Mouse (Mus musculus) layer of hippocampus, adult 2 months (tissue): ENCODE data around the gene Sorbs1. TPM values are rescaled to one million over a fixed set of nuclear protein-coding genes. Genes with fewer than 3 reads are reported as not detected.

Experiments used
- DNase-seq, 2 experiments: peaks; one replicate each; pipeline ENCODE4 v3.0.0; 2022; ENCODE audit warnings: low spot score in 2 of 2
- H3K27ac ChIP-seq: fragments of 200-600 bp; 2 replicates; pipeline ENCODE4 v1.8.1; 2022
- H3K4me3 ChIP-seq: fragments of 200-600 bp; 2 replicates; pipeline ENCODE4 v1.8.1; 2022; ENCODE audit warnings: mild to moderate bottlenecking
- CTCF ChIP-seq: fragments of 200-600 bp; conservative IDR thresholded peaks from 2 replicates; pipeline ENCODE4 v1.8.1; 2022; ENCODE audit warnings: antibody characterized with exemption, mild to moderate bottlenecking, moderate library complexity
- total RNA-seq, 2 experiments: library from RNA; stranded (reverse); gene quantifications; 2 replicates each; pipeline ENCODE4 v1.2.3; 2021

The Sorbs1 gene
- total RNA-seq, 2 experiments from 2014 or later: 222 to 229 TPM

DNA sequence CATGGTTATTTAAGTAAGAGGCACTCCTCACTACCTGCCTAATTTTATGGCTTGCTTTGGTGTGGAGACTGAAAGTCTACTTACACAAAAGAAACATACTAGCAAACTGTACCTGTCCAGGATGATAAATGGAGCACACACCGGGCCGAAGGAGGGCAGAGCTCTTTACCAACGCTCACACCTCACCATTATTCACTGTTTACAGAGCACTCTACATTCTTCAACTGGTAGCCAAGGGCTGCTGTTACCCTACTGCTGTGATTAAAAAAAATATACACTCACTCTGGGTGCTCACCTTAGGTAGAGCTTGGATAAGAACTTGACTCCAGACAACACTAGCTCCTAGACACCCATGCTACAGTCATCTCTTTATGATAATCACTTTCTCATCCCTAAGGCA is 245.1 kb downstream of the Sorbs1 start:
- DNase-seq: no peak
- no peak for TF ChIP-seq CTCF
- H3K4me3 ChIP-seq: no peak overlapping the region
- no peak overlapping the region for H3K27ac ChIP-seq

DNA sequence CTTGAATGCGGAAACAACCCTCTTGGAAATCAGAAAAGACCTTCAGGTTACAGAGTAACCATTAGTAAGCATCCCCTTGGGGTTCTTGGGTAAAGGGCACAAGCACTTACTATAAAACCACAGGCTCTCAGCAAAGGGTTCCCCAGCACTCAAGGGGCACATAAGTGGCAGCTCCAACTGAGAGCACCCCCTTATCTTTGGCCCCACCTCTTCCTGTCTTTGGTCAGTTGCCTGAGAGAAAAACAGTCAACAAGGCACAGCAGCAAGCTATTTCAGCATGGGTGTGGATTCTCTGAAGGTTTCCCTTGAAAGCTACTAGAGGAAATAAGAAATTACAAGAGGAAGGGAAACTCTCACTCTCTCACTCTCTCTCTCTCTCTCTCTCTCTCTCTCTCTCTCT is 246.2 kb downstream of the Sorbs1 start:
- DNase-seq: no peak

DNA sequence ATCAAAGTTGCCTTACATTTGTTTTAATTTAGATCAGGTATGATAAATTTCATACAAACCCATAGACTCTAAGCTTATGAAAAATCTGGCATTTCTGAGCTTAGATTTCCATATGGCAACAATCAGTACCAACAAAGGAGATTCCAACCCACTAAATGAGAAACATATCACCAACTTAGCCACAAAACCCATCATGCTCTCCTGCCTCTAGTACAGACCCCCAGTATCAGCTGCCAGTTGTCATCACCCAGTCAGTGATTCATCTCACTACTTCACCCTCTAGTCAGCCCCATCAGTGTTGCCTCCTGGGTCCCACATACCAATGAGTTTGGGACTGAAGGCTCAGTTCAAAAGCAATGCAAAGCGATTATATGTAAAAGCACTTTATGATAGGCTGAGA is 254.1 kb downstream of the Sorbs1 start:
- no peak overlapping the region for H3K27ac ChIP-seq
- H3K4me3 ChIP-seq: no peak overlapping the region
- no peak for TF ChIP-seq CTCF
- no peak for DNase-seq

More for the DNA sequence above, 246.2 kb downstream of the Sorbs1 start:
- Histone ChIP-seq H3K27ac (no peak overlapping the region), H3K4me3 (no peak overlapping the region)
- TF ChIP-seq CTCF: no peak

DNA sequence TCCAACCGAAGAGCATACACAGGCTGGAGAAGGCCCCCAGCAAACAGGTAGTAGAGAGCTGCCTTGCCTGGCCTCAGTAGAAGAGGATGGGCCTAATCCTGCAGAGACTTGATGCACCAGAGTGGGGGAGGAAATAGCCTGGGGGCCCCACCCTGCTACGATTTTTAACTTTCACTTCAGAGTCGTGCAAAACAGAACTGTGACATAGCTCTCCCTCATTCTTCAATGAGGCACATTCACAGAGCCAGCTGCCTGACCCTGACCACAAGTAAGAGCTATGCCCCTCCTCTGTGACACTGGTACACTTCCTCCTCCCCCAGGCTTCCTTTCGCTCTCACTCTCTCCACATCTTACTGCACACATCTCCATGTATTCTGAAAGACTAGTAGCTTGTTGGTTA is 256.2 kb downstream of the Sorbs1 start:
- no peak for TF ChIP-seq CTCF
- no peak overlapping the region for H3K4me3 ChIP-seq
- DNase-seq: no peak

DNA sequence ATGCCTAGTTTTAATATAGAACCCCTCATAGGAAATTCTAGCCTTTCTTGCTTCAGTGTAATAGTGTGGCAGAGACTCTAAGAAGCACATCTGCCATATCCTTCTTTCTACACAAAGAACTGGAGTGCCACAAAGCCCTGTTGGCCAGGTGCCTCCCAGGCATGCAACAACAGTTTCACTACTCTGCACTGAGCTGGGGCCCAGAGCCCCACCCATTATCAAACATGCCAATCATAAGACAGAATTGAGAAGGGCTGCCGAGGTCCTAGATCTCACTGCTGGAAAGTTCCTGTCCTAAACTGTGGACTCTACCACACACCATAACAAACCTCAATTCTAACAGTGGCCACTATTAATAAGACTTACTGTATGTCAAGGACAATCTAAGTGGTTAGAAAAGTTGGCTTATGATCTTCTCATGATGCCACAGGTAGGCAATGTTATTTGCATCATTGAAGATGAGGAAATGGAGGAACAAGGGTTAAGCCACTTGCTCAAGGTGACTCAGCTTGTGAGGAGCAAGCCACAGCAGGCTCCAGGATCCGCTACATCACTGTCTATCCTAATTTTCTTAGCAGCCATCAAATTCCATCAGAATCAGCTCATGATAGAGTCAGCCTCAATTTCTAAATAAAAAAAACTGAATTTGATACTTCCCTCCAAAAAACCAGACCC is 257.1 kb downstream of the Sorbs1 start:
- no peak for DNase-seq
- TF ChIP-seq CTCF: no peak
- no peak overlapping the region for H3K27ac ChIP-seq

More for the DNA sequence above, 256.2 kb downstream of the Sorbs1 start:
- no peak overlapping the region for H3K27ac ChIP-seq

DNA sequence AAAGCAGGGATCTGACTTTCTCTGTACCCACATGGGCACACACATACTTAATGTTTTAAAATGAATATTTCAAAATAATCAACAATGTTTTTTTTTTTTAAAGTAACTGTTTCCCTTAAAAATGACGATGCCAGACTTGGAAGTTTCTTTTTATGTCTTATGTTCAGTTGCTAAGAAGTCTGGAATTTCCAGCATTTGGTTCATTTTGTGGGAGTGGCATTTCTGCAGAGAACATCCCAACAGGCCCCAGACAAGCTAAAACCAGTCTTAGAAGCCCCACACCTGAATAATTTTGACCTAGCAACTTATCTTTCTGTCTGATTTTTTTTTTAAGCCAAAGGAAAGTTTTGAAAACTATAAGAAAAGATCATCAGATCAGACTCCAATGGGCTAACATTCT is 258.0 kb downstream of the Sorbs1 start:
- no peak for TF ChIP-seq CTCF
- no peak overlapping the region for H3K27ac ChIP-seq
- no peak for DNase-seq
- no peak overlapping the region for H3K4me3 ChIP-seq

More for the DNA sequence above, 257.1 kb downstream of the Sorbs1 start:
- H3K4me3 ChIP-seq: no peak overlapping the region

DNA sequence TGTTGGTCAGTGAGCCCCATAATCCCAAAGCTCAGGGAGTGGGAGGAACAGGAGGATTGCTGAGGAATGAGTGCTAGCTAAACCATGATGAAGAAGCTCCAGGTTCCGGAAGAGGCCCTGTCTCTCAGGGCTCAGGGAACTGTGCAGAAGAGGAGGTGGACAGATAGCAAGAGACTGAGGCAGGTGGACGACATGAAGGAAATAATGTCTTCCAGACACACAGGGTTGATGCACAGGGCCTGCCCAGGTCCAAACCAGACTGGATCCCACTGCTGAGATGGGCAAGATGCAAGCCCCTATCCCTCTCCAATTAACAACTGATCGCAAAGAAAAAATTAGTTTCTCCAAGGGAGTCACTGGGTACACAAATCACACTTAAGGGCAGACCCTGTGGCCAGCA is 258.8 kb downstream of the Sorbs1 start:
- Histone ChIP-seq H3K4me3 (no peak overlapping the region), H3K27ac (no peak overlapping the region)
- no peak for DNase-seq
- no peak for TF ChIP-seq CTCF

DNA sequence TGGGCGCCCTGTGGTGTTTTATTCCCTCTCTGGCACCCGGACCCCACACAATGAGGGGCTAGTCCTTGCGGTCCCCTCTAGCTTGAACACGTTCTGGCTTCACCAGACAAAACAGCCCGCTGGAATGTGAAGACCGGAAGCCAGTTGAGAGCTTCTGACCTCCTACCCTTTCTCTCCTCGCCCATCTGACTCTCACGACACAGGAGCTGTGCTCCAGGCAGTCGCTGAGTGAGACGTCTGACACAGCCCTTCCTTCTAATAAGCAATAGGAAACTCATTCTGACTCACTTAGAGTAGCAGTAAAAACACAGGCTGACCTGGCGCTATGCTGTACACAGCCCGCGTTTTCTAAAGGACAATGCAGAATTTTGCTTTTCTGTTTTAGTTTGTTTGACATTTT is 259.8 kb downstream of the Sorbs1 start:
- DNase-seq: no peak
- H3K4me3 ChIP-seq: no peak overlapping the region
- no peak for TF ChIP-seq CTCF
- no peak overlapping the region for H3K27ac ChIP-seq

DNA sequence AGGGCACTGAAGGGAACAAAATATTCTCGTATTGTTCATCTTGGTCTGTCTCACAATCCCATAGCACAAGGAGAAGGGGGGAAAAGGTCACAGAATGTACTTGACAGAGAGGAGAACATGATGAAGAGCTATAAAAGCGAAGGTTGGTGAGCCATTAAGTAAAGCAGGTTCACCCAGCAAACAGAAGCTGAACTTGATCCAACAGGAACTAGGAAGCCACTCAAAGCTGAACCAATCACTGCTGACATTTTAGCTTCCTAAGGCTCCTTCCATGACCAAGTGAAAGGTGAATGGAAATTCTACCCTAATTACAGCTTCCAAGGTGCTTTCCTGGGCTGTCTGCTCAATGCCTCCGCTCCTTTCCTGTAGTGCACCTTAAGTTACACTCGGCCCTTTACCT is 262.5 kb downstream of the Sorbs1 start:
- H3K4me3 ChIP-seq: no peak overlapping the region
- DNase-seq: no peak
- no peak overlapping the region for H3K27ac ChIP-seq
- no peak for TF ChIP-seq CTCF

DNA sequence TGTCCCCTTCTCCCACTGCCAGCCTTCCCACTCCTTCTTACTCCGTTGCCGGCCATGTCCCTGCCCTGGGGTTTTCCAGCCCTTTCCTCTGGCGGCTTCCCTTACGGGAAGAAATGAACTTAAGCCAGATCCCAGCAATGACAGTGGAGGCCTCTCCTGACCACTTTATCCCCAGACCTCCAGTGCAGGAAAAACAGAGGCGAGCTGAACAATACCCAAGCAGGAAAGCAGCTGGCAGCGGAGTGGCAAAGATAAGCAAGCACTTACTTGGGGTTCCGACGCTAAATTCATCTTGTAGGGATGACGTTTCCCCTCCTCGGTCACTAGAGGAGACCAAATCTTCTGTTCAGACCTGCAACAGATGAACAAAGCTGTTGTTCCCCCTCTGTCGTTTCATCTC is 264.2 kb downstream of the Sorbs1 start:
- no peak for TF ChIP-seq CTCF
- no peak for DNase-seq
- H3K4me3 ChIP-seq: no peak overlapping the region
- H3K27ac ChIP-seq: no peak overlapping the region

DNA sequence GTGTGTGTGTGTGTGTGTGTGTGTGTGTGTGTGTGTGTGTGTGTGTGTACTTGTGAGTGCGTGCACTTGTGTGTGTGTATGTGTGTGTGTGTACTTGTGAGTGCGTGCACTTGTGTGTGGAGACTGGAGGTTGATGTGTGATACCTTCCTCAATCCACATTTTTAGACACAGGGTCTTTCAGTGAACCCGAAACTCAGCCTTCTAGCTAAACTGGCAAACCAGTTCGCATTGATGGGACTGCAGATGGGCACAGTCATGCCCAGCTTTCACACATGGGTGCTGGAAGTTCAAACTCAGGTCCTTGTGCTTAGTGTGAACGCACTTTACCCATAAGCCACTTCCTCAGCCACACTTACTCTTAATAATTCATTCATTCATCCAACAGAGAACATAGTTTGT is 265.1 kb downstream of the Sorbs1 start:
- no peak for DNase-seq
- TF ChIP-seq CTCF: no peak
- H3K4me3 ChIP-seq: no peak overlapping the region
- no peak overlapping the region for H3K27ac ChIP-seq

DNA sequence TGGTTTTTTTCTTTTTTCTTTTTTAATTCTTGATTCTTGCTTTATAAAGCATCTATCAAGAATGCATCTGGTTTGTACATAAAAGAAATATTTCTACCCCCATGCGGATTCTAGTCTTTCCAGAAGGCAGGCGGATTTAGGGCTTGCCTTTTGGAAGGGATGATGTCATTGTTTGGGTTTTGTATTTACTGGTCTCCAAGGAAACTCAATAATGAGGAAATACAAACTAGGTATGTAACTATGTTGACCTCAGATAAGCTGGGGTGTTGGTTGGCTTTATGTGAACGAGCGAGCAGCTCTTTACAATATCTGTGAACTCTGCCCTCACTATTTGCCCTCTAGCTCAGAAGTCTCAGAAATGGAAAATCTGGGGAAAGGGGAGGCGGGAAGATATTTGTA is 266.3 kb downstream of the Sorbs1 start:
- Histone ChIP-seq H3K27ac (no peak overlapping the region), H3K4me3 (no peak overlapping the region)
- TF ChIP-seq CTCF: no peak
- no peak for DNase-seq

DNA sequence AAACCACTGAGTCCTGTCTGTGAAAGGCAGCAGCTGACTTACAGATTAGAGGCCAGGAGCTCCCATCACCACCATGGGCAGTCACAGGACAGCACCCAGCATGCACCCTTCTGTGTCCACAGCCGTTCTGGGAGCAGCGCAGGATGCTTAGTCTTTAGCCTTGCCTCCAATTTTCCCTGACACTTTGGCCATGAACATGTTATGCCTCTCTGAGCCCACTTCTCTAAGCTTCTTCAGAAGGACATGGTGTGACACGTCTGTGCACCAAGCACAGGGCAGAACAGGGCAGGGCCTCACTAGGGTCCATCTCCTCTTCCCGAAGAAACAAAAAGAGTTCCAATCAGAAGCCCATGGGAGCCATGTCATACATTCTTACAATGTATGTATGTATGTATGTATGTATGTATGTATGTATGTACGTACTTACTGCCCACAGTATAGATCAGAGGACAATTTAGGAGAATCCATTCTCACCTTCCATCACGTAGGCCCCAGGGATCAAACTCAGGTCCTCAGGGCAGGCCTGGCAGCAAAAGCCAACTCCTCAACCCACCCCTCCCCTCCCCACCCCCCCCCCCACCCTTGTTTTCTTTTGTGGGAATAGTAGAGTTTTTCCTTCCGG is 266.8 kb downstream of the Sorbs1 start:
- DNase-seq: no peak
- no peak overlapping the region for H3K27ac ChIP-seq
- TF ChIP-seq CTCF: no peak
- no peak overlapping the region for H3K4me3 ChIP-seq

Other genes with a start within 250 kb of the Sorbs1 start
- 10 to 100 TPM; 10.9 to 13.2 TPM for gene Pdlim1, start 241.9 kb downstream of the Sorbs1 start, total RNA-seq
- gene Aldh18a1, start 74.7 kb upstream of the Sorbs1 start, total RNA-seq: 10 to 100 TPM; 21.2 to 22.3 TPM
- gene Tctn3, start 98.5 kb upstream of the Sorbs1 start, total RNA-seq: 10 to 100 TPM; 14.6 to 18.5 TPM
- gene Entpd1, start 98.6 kb upstream of the Sorbs1 start, total RNA-seq: 10 to 100 TPM; 17.2 to 18.5 TPM
- gene Cc2d2b, start 235.0 kb upstream of the Sorbs1 start, total RNA-seq: under 1 TPM; 0.32 to 0.72 TPM